Mouse (Mus musculus) liver, embryonic 13.5 days (tissue): ENCODE measurements around the gene Coq10a. TPM values are rescaled to one million over a fixed set of nuclear protein-coding genes. Genes with fewer than 3 reads are reported as not detected.
A peak's percentile ranks its signal among the peaks of the same experiment; 100 is the strongest.

Experiments used
- ATAC-seq: fragments of 200-750 bp; cut with Nextera tagmentation; 2 replicates; pipeline ENCODE4 v1.8.0; 2017; ENCODE audit warnings: low read depth, mild to moderate bottlenecking, moderate number of reproducible peaks, moderate library complexity
- DNase-seq: peaks from one replicate; pipeline ENCODE4 v3.0.0; 2022
- H3K27ac ChIP-seq: fragments of 300-500 bp; sonication (generic); 2 replicates; pipeline ENCODE4 v1.5.1; 2015; ENCODE audit warnings: moderate library complexity, mild to moderate bottlenecking, inconsistent platforms
- H3K27me3 ChIP-seq: fragments of 300-500 bp; sonication (generic); 2 replicates; pipeline ENCODE4 v1.6.1; 2015; ENCODE audit warnings: mild to moderate bottlenecking, inconsistent platforms
- H3K36me3 ChIP-seq: fragments of 300-500 bp; sonication (generic); 2 replicates; pipeline ENCODE4 v1.6.1; 2015; ENCODE audit warnings: mild to moderate bottlenecking, inconsistent platforms
- H3K4me1 ChIP-seq: fragments of 300-500 bp; sonication (generic); replicated peaks from 2 replicates; pipeline ENCODE4 v1.6.1; 2015; ENCODE audit warnings: inconsistent platforms
- H3K4me2 ChIP-seq: fragments of 300-500 bp; sonication (generic); 2 replicates; pipeline ENCODE4 v1.6.1; 2015; ENCODE audit warnings: inconsistent platforms, mild to moderate bottlenecking, moderate library complexity
- H3K4me3 ChIP-seq: fragments of 300-500 bp; sonication (generic); replicated peaks from 2 replicates; pipeline ENCODE4 v1.5.1; 2015; ENCODE audit warnings: mild to moderate bottlenecking, inconsistent platforms
- H3K9ac ChIP-seq: fragments of 300-500 bp; sonication (generic); 2 replicates; pipeline ENCODE4 v1.6.1; 2015; ENCODE audit warnings: mild to moderate bottlenecking, inconsistent platforms
- H3K9me3 ChIP-seq: fragments of 300-500 bp; sonication (generic); replicated peaks from 2 replicates; pipeline ENCODE4 v1.6.1; 2016; ENCODE audit warnings: inconsistent platforms
- WGBS: fragments of 180-500 bp; shearing (Covaris S2); methylation state at CpG from one replicate; pipeline ENCODE4 v1.1.7; 2015; ENCODE audit not compliant: insufficient replicate concordance; 5-methylcytosine and 5-hydroxymethylcytosine counted together
- polyA plus RNA-seq: library from polyadenylated mRNA; unstranded; fragments of >200 nt; fragmentation: Nextera tagmentation; extraction: Ambion mirVana; gene quantifications from 2 replicates; pipeline ENCODE4 v1.2.1, GENCODE M21; 2015

The Coq10a gene
- polyA plus RNA-seq, 1 experiment from 2014 or later: 4.6 TPM

- 72% methylated on average over 6 of the region's 6 CpGs for WGBS
- no peak for ATAC-seq
- no peaks in the 10 kb centered on the region for H3K9me3 ChIP-seq
- no peaks in the 10 kb centered on the region for H3K27me3 ChIP-seq
- H3K4me2 ChIP-seq: peak overlapping the region; percentile 97; the same call in 1 of the 2 replicates
- no peak for DNase-seq
- H3K4me1 ChIP-seq: peaks cover 44% of the 10 kb centered on the region
- H3K27ac ChIP-seq: no peak overlapping the region
- H3K9ac ChIP-seq: 0 out of 2 replicates have a peak overlapping the region, but pooled peaks have one; percentile 86
- H3K4me3 ChIP-seq: no peak overlapping the region
- H3K36me3 ChIP-seq: peaks cover 9% of the 10 kb centered on the region
These were observed 1.2 kb upstream of the Coq10a start for GRCm38 (mm10) chr10:128370021-128370420.

DNA sequence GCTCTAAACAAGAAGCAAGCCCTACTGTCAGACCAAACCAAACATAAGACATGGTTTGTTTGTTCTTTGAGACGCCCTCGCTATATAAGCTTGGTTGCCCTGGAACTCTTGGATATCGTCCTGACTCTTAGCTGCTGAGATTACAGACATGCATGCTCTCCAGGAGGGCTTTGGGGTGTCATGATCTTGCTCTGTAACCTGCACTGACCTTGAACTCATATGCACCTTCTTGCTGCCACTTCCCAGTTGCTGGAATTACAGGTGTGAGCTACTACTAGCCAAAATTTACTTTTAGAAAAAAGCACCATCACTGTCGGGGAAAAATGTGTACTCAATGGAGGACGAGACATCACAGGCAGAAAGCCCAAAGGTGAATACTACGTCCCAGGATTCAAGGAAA is 802 bp upstream of the Coq10a start:
- peaks cover 44% of the 10 kb centered on the region for H3K4me1 ChIP-seq
- WGBS: 73% methylated on average over 6 of the region's 6 CpGs
- H3K36me3 ChIP-seq: peaks cover 13% of the 10 kb centered on the region
- peak overlapping the region; percentile 86 for H3K9ac ChIP-seq
- no peak for ATAC-seq
- H3K9me3 ChIP-seq: no peaks in the 10 kb centered on the region
- H3K4me3 ChIP-seq: peak overlapping the region; percentile 81
- DNase-seq: no peak
- peak overlapping the region; percentile 97 for H3K4me2 ChIP-seq
- peak overlapping the region; percentile 95 for H3K27ac ChIP-seq
- no peaks in the 10 kb centered on the region for H3K27me3 ChIP-seq

GRCm38 (mm10) chr10:128369218-128369543 is 384 bp upstream of the Coq10a start:
- H3K27me3 ChIP-seq: no peaks in the 10 kb centered on the region
- peak overlapping the region; percentile 86 for H3K9ac ChIP-seq
- H3K4me1 ChIP-seq: peaks cover 44% of the 10 kb centered on the region
- peak overlapping the region; percentile 95 for H3K27ac ChIP-seq
- H3K9me3 ChIP-seq: no peaks in the 10 kb centered on the region
- WGBS: 1% methylated on average over 9 of the region's 9 CpGs
- no peak for ATAC-seq
- no peak for DNase-seq
- peaks cover 17% of the 10 kb centered on the region for H3K36me3 ChIP-seq
- peak overlapping the region; percentile 81 for H3K4me3 ChIP-seq
- H3K4me2 ChIP-seq: peak overlapping the region; percentile 97

DNA sequence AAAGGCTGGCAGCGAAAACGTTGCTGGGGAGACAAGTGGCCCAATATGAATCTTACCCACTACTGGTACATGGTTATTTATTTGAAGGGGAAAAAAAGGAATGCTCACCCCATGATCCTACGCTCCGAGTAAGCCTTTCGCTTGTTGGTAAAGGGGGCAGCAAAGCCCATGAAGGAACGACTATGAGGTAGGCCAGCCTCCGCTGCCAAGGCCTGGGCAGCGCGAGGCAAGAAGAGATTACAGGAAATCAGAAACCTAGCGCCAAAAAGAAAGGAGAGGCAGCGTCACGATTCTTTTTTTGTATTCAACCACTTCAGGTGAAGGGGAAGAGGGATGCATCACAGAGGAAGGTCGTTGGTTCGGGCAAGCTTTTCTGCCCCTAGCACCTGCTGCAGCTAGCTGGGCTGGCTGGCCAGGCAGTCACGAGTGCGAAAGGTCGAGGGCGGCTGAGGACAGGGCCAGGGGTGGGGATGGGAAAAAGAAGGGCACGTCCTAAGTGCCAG is 847 bp downstream of the Coq10a start:
- Histone ChIP-seq H3K9ac (peak overlapping the region; percentile 86), H3K4me2 (peak overlapping the region; percentile 97), H3K4me1 (peaks cover 35% of the 10 kb centered on the region), H3K4me3 (peak overlapping the region; percentile 81), H3K9me3 (no peaks in the 10 kb centered on the region), H3K36me3 (peaks cover 28% of the 10 kb centered on the region), H3K27me3 (no peaks in the 10 kb centered on the region), H3K27ac (peak overlapping the region; percentile 95)
- ATAC-seq: no peak
- DNase-seq: no peak
- WGBS: 23% methylated on average over 19 of the region's 19 CpGs

DNA sequence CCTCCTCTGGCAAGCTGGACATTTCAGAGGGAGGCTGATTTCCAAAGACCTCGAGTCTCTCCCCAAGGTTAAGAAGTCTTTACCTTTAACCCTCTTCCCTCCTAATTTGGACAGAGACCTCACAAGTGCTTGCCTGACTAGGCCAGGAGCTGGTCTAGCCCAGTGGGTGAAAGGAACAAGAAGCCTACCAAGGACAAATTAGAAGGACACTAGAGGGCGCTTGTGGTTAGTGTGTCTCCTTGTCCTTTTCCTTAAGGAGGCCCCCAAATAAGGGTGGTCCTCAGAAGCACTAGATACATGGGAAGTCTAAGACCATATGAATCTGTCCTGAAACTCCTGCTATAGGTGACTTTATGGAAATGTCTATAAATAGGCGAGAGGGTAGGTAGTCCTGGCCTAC is 6.2 kb downstream of the Coq10a start:
- no peak for ATAC-seq

GRCm38 (mm10) chr10:128361836-128362235 is 7.0 kb downstream of the Coq10a start:
- no peak for ATAC-seq

More for the DNA sequence above, 6.2 kb downstream of the Coq10a start:
- H3K4me2 ChIP-seq: no peak overlapping the region
- no peaks in the 10 kb centered on the region for H3K27me3 ChIP-seq
- no peak for DNase-seq
- H3K27ac ChIP-seq: no peak overlapping the region
- peaks cover 15% of the 10 kb centered on the region for H3K4me1 ChIP-seq
- no peaks in the 10 kb centered on the region for H3K9me3 ChIP-seq
- H3K9ac ChIP-seq: no peak overlapping the region
- 61% methylated on average over 3 of the region's 3 CpGs for WGBS
- H3K4me3 ChIP-seq: no peak overlapping the region
- H3K36me3 ChIP-seq: peaks cover 82% of the 10 kb centered on the region

GRCm38 (mm10) chr10:128359226-128359625 is 9.6 kb downstream of the Coq10a start:
- H3K4me1 ChIP-seq: no peaks in the 10 kb centered on the region
- H3K9me3 ChIP-seq: no peaks in the 10 kb centered on the region
- DNase-seq (no peak), ATAC-seq (no peak)
- H3K9ac ChIP-seq: no peak overlapping the region
- 80% methylated on average over 6 of the region's 6 CpGs for WGBS
- H3K4me3 ChIP-seq: no peak overlapping the region
- peaks cover 98% of the 10 kb centered on the region for H3K36me3 ChIP-seq
- no peak overlapping the region for H3K27ac ChIP-seq
- no peaks in the 10 kb centered on the region for H3K27me3 ChIP-seq
- no peak overlapping the region for H3K4me2 ChIP-seq

More at GRCm38 (mm10) chr10:128361836-128362235, 7.0 kb downstream of the Coq10a start:
- H3K4me1 ChIP-seq: peaks cover 9% of the 10 kb centered on the region; the same call in 1 of the 2 replicates
- WGBS: 77% methylated on average over 6 of the region's 6 CpGs
- H3K27me3 ChIP-seq: no peaks in the 10 kb centered on the region
- no peak for DNase-seq
- no peak overlapping the region for H3K4me2 ChIP-seq
- H3K36me3 ChIP-seq: peaks cover 89% of the 10 kb centered on the region
- no peak overlapping the region for H3K27ac ChIP-seq
- no peak overlapping the region for H3K9ac ChIP-seq
- H3K9me3 ChIP-seq: no peaks in the 10 kb centered on the region
- H3K4me3 ChIP-seq: no peak overlapping the region

GRCm38 (mm10) chr10:128358796-128359195 is 10.0 kb downstream of the Coq10a start:
- WGBS: 46% methylated on average over 2 of the region's 2 CpGs
- Histone ChIP-seq H3K4me1 (no peaks in the 10 kb centered on the region), H3K27me3 (no peaks in the 10 kb centered on the region), H3K9me3 (no peaks in the 10 kb centered on the region), H3K36me3 (peaks cover 99% of the 10 kb centered on the region), H3K4me3 (no peak overlapping the region), H3K9ac (no peak overlapping the region), H3K4me2 (no peak overlapping the region), H3K27ac (no peak overlapping the region)
- ATAC-seq (no peak), DNase-seq (no peak)

DNA sequence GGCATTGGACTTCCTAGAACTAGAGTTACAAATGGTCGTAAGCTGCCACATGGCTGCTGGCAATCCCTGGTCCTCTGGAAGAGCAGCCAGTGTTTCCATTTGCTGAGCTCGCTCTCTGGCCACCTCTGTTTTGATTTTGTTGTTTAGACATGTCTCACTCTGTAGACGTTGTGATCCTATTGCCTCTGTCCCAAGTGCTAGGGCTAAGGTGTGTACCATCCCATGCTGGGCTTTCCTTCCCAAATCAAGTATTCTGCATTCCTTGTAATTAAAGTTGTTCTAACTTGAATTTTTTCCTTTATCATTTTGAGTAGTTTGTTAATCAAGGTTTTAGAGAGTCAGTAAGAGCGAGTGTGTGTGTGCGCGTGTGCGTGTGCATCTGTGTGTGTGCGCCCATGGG is 21.3 kb downstream of the Coq10a start:
- no peak overlapping the region for H3K27ac ChIP-seq

GRCm38 (mm10) chr10:128344568-128345275 is 24.1 kb downstream of the Coq10a start:
- peak overlapping the region; percentile 65 for H3K4me2 ChIP-seq
- peaks cover 38% of the 10 kb centered on the region for H3K36me3 ChIP-seq
- ATAC-seq (peak; percentile 90), DNase-seq (peak; percentile 83)
- H3K4me3 ChIP-seq: peak overlapping the region; percentile 40
- peaks cover 69% of the 10 kb centered on the region for H3K4me1 ChIP-seq
- peak overlapping the region; percentile 59 for H3K9ac ChIP-seq
- H3K27me3 ChIP-seq: no peaks in the 10 kb centered on the region
- H3K27ac ChIP-seq: peak overlapping the region; percentile 92
- WGBS: 14% methylated on average over 7 of the region's 7 CpGs
- no peaks in the 10 kb centered on the region for H3K9me3 ChIP-seq

More for the DNA sequence above, 21.3 kb downstream of the Coq10a start:
- Histone ChIP-seq H3K4me3 (no peak overlapping the region), H3K4me2 (no peak overlapping the region), H3K27me3 (no peaks in the 10 kb centered on the region), H3K9ac (no peak overlapping the region), H3K4me1 (peaks cover 43% of the 10 kb centered on the region), H3K36me3 (peaks cover 51% of the 10 kb centered on the region), H3K9me3 (no peaks in the 10 kb centered on the region)
- ATAC-seq: no peak
- DNase-seq: no peak
- WGBS: 87% methylated on average over 8 of the region's 8 CpGs

GRCm38 (mm10) chr10:128343436-128343835 is 25.4 kb downstream of the Coq10a start:
- H3K27me3 ChIP-seq: no peaks in the 10 kb centered on the region
- 83% methylated on average over 1 of the region's 1 CpGs for WGBS
- DNase-seq: no peak
- H3K36me3 ChIP-seq: peaks cover 34% of the 10 kb centered on the region
- H3K27ac ChIP-seq: peak overlapping the region; percentile 92
- H3K4me1 ChIP-seq: peaks cover 82% of the 10 kb centered on the region
- H3K4me3 ChIP-seq: no peak overlapping the region
- H3K9ac ChIP-seq: no peak overlapping the region; the same call in 1 of the 2 replicates
- H3K9me3 ChIP-seq: no peaks in the 10 kb centered on the region
- H3K4me2 ChIP-seq: 0 out of 2 replicates have a peak overlapping the region, but pooled peaks have one; percentile 65
- no peak for ATAC-seq
